Mouse (Mus musculus) ES-E14 (cell line): ENCODE measurements at regions not wholly inside any gene's neighbourhood (a gene's known extent, or its start where the extent isn't known, plus 50 kb on each side); places are given as distances from the start of the nearest gene placed in this dataset.

Source experiments
- CHD2 ChIP-seq: IDR thresholded peaks from 2 replicates; pipeline ENCODE4 v1.6.1; 2014; ENCODE audit warnings: mild to moderate bottlenecking, low read depth, low read length, inconsistent platforms
- HCFC1 ChIP-seq: IDR thresholded peaks from 2 replicates; pipeline ENCODE4 v1.6.1; 2012; ENCODE audit warnings: low read length, inconsistent platforms, borderline replicate concordance; ENCODE audit not compliant: insufficient read depth
- MAFK ChIP-seq: IDR thresholded peaks from 2 replicates; pipeline ENCODE4 v1.6.1; 2014; ENCODE audit warnings: mild to moderate bottlenecking, low read depth, low read length, inconsistent platforms; ENCODE audit not compliant: insufficient read depth
- ZC3H11A ChIP-seq: IDR thresholded peaks from 2 replicates; pipeline ENCODE4 v1.6.1; 2012; ENCODE audit warnings: low read depth, mild to moderate bottlenecking, inconsistent platforms, low read length, borderline replicate concordance

DNA sequence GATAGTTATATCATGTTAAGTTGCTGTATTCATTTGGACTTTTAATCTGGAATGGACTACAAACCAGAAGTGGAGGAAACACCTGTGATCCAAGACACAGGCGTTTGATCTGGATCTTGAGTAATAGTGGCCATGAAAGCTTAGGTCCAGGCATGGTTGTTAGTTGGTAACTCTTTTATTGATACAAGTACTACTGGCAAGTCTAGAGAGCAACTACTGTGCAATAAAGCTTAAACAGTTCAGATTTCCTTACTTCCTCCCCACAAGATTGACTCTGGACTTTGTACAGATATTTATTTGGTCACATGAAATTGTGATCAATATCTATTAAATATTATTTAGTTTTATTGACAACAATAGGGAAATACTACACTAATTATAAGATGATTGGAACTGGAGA, 51.9 kb upstream of the Tmprss15 start:
- no peak for TF ChIP-seq ZC3H11A
- TF ChIP-seq MAFK, result no peak
- TF ChIP-seq CHD2, result no peak
- no peak for TF ChIP-seq HCFC1
